Mouse (Mus musculus): ENCODE measurements at regions not wholly inside any gene's neighbourhood (a gene's known extent, or its start where the extent isn't known, plus 50 kb on each side); places are given as distances from the start of the nearest gene placed in this dataset.

- no peak for TF ChIP-seq CTCF (IDR thresholded peaks at IDR 0.05; ENCODE audit: borderline replicate concordance, control insufficient read depth, extremely low read depth, insufficient read depth, low read length, poor library complexity)
- no peak for TF ChIP-seq POLR2A (IDR thresholded peaks at IDR 0.05; ENCODE audit: control insufficient read depth, extremely low read depth, insufficient read depth, low read length, poor library complexity)
These were observed 91.1 kb upstream of the Jun start for GRCm38 (mm10) chr4:95143130-95143529.
